Mouse (Mus musculus): Measurements from ENCODE around the gene Pcmtd2.
"Not testable (repeated sequence)": the region's sequence is repeated elsewhere in the genome, so short reads cannot be mapped to it uniquely, and the experiment has no call there.

Pcmtd2 gene

DNA sequence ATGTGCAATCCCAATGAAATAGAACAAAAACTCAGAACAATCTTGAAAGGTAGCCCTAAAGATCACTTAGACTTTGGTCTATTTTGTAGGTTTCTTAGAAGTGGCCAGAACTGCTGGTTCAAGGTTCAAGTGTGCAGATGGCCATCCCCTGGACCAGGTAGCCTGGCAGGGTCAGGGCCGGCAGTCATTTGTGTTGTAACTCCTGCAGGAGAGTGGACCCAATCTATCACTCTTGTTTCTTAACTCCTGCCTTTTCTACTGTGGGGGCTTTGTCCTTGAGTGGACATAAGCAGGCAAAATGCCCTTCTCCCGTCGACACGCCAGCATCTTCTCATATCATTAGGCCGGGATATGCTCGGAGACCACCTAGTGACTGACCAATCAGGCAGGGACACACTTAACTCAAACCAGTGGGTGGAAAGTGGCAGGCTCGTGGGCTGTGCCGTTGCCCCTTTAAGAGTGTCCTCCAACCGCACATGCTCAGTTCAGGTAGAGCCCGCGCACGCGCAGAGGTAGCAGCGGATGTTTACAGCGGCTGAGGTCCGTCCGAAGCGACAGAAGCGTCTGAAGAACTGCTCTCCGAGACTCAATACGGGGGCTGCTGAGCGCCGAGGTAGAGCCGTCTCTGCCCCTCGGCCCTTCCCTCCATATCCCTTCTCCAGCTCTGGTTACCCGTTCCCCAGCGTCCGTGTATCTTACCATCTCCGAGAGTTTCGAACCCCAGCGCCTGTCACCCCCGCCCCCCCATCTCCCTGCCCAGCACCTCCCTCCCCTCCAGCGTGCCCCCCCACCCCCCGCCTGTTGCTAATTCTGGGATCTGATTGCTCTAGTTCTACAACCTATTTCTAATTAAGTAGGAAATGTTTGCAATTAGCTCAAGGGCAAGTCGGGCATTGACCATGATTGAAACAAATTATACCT lies at the start of gene Pcmtd2:
TSS of gene Pcmtd2 (plus strand) at position 483 of the 921 bp plus-strand sequence.
- DNase-seq (ENCODE audit: low spot score), result peak; percentile 87

DNA sequence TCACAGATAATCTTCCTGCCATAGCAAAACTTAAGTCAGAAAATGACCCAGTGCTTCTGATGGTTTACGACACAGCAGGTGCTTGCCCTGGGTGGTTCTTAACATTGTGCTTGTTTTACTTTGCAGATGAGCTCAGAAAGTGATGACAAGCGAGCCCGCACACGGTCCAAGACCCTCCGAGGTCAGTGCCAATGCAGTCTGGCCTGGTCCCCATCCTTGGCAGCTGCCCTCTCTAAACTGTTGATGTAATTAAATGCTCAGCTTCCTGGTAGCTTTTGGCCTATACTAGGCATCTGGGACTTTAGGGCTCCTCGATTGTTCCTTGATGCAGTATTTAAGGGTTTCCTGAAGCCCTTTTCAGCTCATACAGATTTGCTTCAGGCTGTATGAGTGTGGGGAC lies 48.3 kb upstream of the Pcmtd2 start:
- no peak for DNase-seq (ENCODE audit: low spot score)

DNA sequence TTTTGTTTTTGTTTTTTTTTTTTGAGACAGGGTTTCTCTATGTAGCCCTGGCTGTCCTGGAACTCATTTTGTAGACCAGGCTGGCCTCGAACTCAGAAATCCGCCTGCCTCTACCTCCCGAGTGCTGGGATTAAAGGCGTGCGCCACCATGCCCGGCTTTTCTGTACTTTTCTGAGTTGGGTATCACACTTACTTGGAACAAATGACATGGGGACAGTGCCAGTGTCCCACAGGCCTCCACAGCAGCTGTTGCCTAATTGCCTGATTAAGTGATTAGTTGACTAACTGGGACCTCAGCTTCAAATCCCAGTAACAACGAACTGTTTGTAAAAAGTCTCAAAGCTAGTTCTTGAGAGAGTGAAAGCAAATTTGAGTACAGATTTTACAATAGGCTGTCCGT lies 44.5 kb upstream of the Pcmtd2 start:
- DNase-seq (ENCODE audit: low spot score), result not testable (repeated sequence)

GRCm38 (mm10) chr2:181795641-181796130 lies 42.0 kb upstream of the Pcmtd2 start:
- DNase-seq (ENCODE audit: low spot score), result no peak

DNA sequence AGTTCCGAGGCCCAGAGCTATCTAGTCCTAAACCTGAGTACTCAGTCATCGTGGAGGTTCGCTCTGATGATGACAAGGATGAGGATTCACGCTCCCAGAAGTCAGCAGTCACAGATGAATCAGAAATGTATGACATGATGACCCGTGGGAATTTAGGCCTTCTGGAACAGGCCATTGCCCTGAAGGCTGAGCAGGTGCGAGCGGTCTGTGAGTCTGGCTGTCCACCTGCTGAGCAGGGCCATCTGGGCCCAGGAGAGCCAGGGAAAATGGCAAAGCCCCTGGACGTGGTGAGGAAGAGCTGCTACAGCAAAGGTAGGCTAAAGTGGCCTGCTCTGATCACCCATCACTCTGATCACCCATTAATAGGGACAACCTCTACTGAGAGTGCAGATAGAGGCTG lies 40.0 kb upstream of the Pcmtd2 start:
- DNase-seq (ENCODE audit: low spot score), result no peak

- no peak for DNase-seq (ENCODE audit: low spot score)
These were observed 8.5 kb upstream of the Pcmtd2 start for GRCm38 (mm10) chr2:181829032-181829650.

DNA sequence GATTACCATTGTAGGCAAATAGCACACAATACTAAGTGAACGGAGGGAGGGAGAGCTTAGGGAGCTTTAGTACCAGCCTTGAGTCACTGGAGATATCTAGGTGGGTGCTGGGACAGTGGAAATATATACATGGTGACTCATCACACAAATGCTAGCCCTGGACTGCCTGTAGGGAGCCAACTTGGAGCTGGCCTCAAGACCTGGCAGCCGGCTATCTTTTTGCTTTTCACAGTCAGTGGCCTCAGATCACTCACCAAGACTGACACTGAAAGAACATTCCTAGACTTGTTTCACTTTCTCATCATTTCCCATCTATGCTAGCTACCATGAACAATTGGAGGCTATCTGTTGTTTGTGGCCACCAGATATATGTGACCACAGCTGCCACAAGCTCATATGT lies 4.9 kb upstream of the Pcmtd2 start:
- DNase-seq (ENCODE audit: low spot score), result no peak

DNA sequence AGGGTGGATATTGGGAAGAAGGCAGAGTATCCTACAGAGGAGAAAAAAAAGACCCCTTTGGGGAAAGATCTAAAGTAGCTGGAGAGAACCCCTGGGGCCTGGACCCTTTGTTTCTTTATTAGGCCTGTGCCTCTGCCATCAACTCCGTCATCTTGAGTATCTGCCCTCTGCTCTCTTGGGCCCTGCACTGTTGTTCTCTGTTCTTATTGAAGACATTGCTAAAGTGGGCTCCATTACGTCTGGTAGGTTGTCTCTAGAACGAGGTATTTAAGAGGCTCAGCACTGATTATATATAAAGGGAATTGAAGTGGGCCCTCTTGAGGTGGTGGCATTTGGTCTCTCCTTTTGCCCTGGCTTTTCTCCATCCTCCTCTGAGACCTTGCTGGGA lies 633 bp downstream of the Pcmtd2 start:
- DNase-seq (ENCODE audit: low spot score), result no peak

- DNase-seq (ENCODE audit: low spot score), result no peak
These were observed 8.2 kb downstream of the Pcmtd2 start for GRCm38 (mm10) chr2:181845709-181846394.

DNA sequence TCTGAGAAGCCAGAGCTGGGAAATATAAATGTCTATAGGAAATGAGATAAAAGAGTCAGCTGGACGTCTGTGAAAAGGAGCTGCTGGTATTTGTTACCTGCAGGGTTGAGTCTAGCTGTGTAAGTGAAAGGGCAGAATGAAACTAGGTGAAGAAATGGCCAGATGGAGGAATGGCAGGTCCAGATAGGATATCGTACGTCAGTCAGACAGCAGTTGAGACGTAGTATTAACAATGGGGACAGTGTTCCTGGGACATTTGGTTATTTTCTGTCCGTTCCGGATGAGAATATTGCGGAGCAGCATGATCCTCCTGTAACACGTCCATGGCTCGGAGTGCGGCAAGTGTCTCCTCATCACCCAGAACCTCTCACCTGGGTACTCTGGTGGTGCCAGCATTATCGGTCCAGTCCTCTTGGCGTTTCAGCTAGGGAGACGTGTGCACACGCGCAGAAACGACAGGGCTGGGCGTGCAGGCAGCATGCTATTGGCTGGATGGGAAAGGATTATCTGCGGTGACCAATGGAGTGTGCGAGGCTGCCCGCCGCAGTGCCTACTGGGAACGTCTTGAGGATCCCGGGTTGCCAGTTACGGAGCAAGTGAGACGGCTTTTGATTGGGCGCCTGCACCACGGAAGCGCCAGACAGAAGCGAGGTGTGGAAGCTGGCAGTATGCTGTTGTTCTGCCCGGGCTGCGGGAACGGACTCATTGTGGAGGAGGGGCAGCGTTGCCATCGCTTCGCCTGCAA lies 26.3 kb downstream of the Pcmtd2 start, which contains the start of gene Polr3k:
TSS of gene Polr3k (plus strand) at position 547 of the 745 bp plus-strand sequence.
- peak; percentile 95 for DNase-seq (ENCODE audit: low spot score)

- no peak for DNase-seq (ENCODE audit: low spot score)
These were observed 26.8 kb downstream of the Pcmtd2 start for GRCm38 (mm10) chr2:181864536-181864860.

DNA sequence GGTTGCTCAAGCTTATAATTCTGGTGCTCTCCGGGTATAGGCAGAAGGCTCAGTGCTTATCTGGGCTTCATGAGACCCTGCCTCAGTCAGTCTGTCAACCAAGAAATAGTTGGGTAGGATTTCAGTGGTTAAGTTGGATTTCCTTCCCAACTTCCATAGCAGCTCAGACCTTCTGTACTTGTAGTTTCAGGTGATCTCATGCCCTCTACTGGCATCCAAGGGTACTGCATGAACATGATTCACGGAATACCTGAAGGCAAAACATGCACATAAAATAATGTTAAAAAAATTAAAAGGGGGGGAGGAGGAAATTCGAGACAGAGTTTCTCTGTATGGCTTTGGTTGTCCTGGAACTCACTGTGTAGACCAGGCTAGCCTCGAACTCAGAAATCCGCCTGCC lies 29.3 kb downstream of the Pcmtd2 start:
- peak; percentile 56 for DNase-seq (ENCODE audit: low spot score)

DNA sequence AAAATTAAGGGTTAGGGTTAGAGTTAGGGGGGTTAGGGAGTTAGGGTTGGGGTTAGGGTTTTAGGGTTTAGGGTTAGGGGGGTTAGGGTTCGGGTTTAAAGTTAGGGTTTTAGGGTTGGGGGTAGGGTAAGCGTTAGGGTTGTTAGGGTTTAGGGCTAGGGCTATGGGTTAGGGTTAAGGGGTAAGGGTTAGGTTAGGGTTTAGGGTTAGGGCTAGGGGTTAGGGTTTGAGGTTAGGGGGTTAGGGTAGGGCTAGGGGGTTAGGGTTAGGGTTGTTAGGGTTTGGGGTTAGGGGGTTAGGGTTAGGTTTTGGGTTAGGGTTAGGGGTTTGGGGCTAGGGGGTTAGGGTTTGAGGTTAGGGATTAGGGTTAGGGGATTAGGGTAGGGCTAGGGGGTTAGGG lies 33.4 kb downstream of the Pcmtd2 start:
- no peak for DNase-seq (ENCODE audit: low spot score)

GRCm38 (mm10) chr2:181878903-181879302 lies 41.2 kb downstream of the Pcmtd2 start:
- DNase-seq (ENCODE audit: low spot score), result no peak

GRCm38 (mm10) chr2:181883022-181883749 lies 45.5 kb downstream of the Pcmtd2 start:
- DNase-seq (ENCODE audit: low spot score), result no peak
